Mouse (Mus musculus) neural tube, embryonic 14.5 days (tissue): Measurements from ENCODE around the gene Cebpg. TPM values are rescaled to one million over a fixed set of nuclear protein-coding genes. Genes with fewer than 3 reads are reported as not detected.

Experiments
- ATAC-seq: fragments of 200-750 bp; cut with Nextera tagmentation; 2 replicates; pipeline ENCODE4 v1.8.0; 2017; ENCODE audit warnings: low read depth, mild to moderate bottlenecking, moderate TSS enrichment, moderate library complexity
- H3K27ac ChIP-seq: fragments of 300-500 bp; sonication (generic); 2 replicates; pipeline ENCODE4 v1.5.1; 2014; ENCODE audit warnings: low read depth, mild to moderate bottlenecking, control low read depth, low read length, moderate library complexity, mixed read lengths
- H3K27me3 ChIP-seq: fragments of 300-500 bp; sonication (generic); 2 replicates; pipeline ENCODE4 v1.6.1; 2014; ENCODE audit warnings: low read length; ENCODE audit not compliant: control insufficient read depth, insufficient read depth
- H3K36me3 ChIP-seq: fragments of 300-500 bp; sonication (generic); 2 replicates; pipeline ENCODE4 v1.6.1; 2014; ENCODE audit warnings: low read length, mixed read lengths; ENCODE audit not compliant: control insufficient read depth, insufficient read depth
- H3K4me1 ChIP-seq: fragments of 300-500 bp; sonication (generic); 2 replicates; pipeline ENCODE4 v1.6.1; 2014; ENCODE audit warnings: low read length; ENCODE audit not compliant: control insufficient read depth, insufficient read depth
- H3K4me2 ChIP-seq: fragments of 300-500 bp; sonication (generic); 2 replicates; pipeline ENCODE4 v1.6.1; 2014; ENCODE audit warnings: mild to moderate bottlenecking, low read depth, low read length, control low read depth
- H3K4me3 ChIP-seq: fragments of 300-500 bp; sonication (generic); 2 replicates; pipeline ENCODE4 v1.5.1; 2014; ENCODE audit warnings: low read depth, low read length, control low read depth, mixed read lengths
- H3K9ac ChIP-seq: fragments of 300-500 bp; sonication (generic); replicated peaks from 2 replicates; pipeline ENCODE4 v1.6.1; 2014; ENCODE audit warnings: low read depth, mild to moderate bottlenecking, control low read depth, low read length, mixed read lengths
- H3K9me3 ChIP-seq: fragments of 300-500 bp; sonication (generic); 2 replicates; pipeline ENCODE4 v1.6.1; 2016; ENCODE audit warnings: low read length; ENCODE audit not compliant: control insufficient read depth
- WGBS: fragments of 180-500 bp; shearing (Covaris S2); extraction: QIAGEN DNeasy Blood & Tissue Kit; methylation state at CpG from one replicate; pipeline ENCODE4 v1.1.7; 2014; 5-methylcytosine and 5-hydroxymethylcytosine counted together
- polyA plus RNA-seq: library from polyadenylated mRNA; unstranded; fragments of >200 nt; fragmentation: Nextera tagmentation; extraction: Ambion mirVana; gene quantifications from 2 replicates; pipeline ENCODE4 v1.2.1, GENCODE M21; 2014

Gene Cebpg
- polyA plus RNA-seq, 1 experiment from 2014 or later = 27.2 TPM

GRCm38 (mm10) chr7:35055619-35056435 lies 546 bp downstream of the Cebpg start:
- Histone ChIP-seq H3K9me3 (no peaks in the 10 kb centered on the region), H3K9ac (peak overlapping the region; percentile 94), H3K4me3 (peak overlapping the region; percentile 85), H3K4me1 (peaks cover 19% of the 10 kb centered on the region), H3K27ac (peak overlapping the region; percentile 90), H3K36me3 (no peaks in the 10 kb centered on the region), H3K4me2 (peak overlapping the region; percentile 92), H3K27me3 (no peaks in the 10 kb centered on the region; the same call in 1 of the 2 replicates)
- ATAC-seq = peak; percentile 89
- under 1% methylated on average over 71 of the region's 77 CpGs for WGBS

DNA sequence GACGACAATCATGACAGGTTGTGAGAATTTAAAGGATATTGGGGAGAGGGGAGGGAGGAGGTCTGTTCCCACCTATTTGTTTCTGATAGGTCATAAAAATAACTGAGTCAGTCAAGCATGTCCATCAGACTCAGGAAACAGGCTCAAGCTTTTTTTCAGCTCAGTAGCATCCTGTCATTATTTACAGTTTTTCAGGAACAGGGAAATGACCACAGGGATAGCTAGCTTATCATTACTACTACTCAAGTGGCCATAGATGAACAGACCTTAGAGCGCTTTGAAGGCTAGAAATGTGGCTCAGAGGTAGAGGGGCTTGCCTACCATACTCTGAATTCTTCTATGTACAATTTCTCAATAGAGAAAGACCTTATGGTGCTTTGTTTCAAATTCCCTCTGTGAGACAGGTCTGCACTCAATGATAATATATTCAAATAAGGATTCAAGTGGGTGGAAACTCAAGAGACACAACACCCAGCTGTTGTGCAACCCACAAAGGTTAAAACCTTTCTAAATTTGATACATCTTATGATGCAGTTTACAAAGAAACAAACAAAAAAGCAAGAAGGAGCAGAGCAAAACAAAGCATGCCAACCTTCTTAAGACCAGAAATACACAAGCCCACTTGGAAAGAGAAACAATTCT lies 1.3 kb downstream of the Cebpg start:
- no peaks in the 10 kb centered on the region; the same call in 1 of the 2 replicates for H3K36me3 ChIP-seq
- H3K4me2 ChIP-seq = peak overlapping the region; percentile 92
- no peak for ATAC-seq
- no peaks in the 10 kb centered on the region for H3K9me3 ChIP-seq
- peak overlapping the region; percentile 94 for H3K9ac ChIP-seq
- 35% methylated on average over 2 of the region's 2 CpGs for WGBS
- no peak overlapping the region for H3K27ac ChIP-seq
- peak overlapping the region; percentile 85 for H3K4me3 ChIP-seq
- no peaks in the 10 kb centered on the region; the same call in 1 of the 2 replicates for H3K27me3 ChIP-seq
- H3K4me1 ChIP-seq = peaks cover 19% of the 10 kb centered on the region

- no peak overlapping the region for H3K4me2 ChIP-seq
- WGBS = 91% methylated on average over 1 of the region's 1 CpGs
- ATAC-seq = no peak
Measured at GRCm38 (mm10) chr7:35054286-35054685, 2.1 kb downstream of the Cebpg start.

GRCm38 (mm10) chr7:35053161-35053560 lies 3.2 kb downstream of the Cebpg start:
- H3K9me3 ChIP-seq = no peaks in the 10 kb centered on the region
- no peak overlapping the region for H3K4me3 ChIP-seq
- H3K4me2 ChIP-seq = no peak overlapping the region
- WGBS = 92% methylated on average over 3 of the region's 3 CpGs
- no peak for ATAC-seq
- H3K4me1 ChIP-seq = peaks cover 19% of the 10 kb centered on the region
- no peaks in the 10 kb centered on the region; the same call in 1 of the 2 replicates for H3K27me3 ChIP-seq
- no peak overlapping the region for H3K9ac ChIP-seq
- H3K36me3 ChIP-seq = no peaks in the 10 kb centered on the region; the same call in 1 of the 2 replicates
- no peak overlapping the region for H3K27ac ChIP-seq

More at GRCm38 (mm10) chr7:35054286-35054685, 2.1 kb downstream of the Cebpg start:
- H3K4me3 ChIP-seq = no peak overlapping the region
- H3K4me1 ChIP-seq = peaks cover 19% of the 10 kb centered on the region
- no peak overlapping the region for H3K9ac ChIP-seq
- no peak overlapping the region for H3K27ac ChIP-seq
- H3K9me3 ChIP-seq = no peaks in the 10 kb centered on the region
- no peaks in the 10 kb centered on the region; the same call in 1 of the 2 replicates for H3K27me3 ChIP-seq
- no peaks in the 10 kb centered on the region; the same call in 1 of the 2 replicates for H3K36me3 ChIP-seq

DNA sequence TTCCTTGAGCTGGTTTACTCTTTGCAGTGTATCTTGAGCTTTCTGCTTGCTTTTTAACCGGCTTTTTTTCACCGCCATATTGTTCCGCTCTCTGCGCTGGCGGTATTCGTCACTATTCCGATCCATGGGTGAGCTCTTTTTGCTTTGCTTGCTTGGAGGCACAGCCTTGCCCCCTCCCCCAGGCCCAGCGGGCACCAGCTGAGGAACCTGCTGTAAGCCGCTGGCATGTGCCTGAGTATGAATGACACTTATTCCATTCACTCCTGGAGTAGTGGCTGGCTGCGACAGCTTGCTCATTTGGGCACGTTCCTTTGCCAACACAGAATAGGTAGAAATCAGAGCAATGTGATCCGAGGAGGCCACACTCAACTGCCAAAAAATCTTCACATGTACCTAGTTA lies 5.8 kb downstream of the Cebpg start:
- ATAC-seq = no peak
- no peak overlapping the region for H3K4me3 ChIP-seq
- no peak overlapping the region for H3K9ac ChIP-seq
- no peak overlapping the region for H3K4me2 ChIP-seq
- H3K27ac ChIP-seq = no peak overlapping the region
- no peaks in the 10 kb centered on the region for H3K9me3 ChIP-seq
- 86% methylated on average over 12 of the region's 12 CpGs for WGBS
- H3K36me3 ChIP-seq = peaks cover 10% of the 10 kb centered on the region
- no peaks in the 10 kb centered on the region for H3K27me3 ChIP-seq
- peaks cover 16% of the 10 kb centered on the region for H3K4me1 ChIP-seq

DNA sequence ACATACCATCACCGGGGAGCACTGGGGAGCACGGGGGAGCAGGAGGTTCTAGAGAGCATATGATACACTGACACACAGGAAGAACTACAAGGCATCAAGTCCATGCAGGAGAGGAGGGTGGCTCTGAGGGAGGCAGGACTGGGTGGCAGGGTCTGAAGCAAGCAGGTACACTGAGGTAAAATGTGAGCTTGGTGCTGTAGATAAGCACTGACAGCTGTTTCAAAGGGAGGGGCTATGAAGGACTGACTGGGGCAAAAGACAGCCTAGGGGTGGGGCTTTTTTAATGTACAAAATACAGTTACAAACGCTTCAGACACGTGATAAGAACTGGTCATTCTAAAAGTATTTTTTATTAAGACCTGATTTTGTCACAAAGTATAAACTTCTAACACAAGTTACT lies 10.3 kb downstream of the Cebpg start:
- no peaks in the 10 kb centered on the region for H3K27me3 ChIP-seq
- H3K4me2 ChIP-seq = no peak overlapping the region
- no peak overlapping the region for H3K9ac ChIP-seq
- no peaks in the 10 kb centered on the region for H3K9me3 ChIP-seq
- peaks cover 29% of the 10 kb centered on the region for H3K36me3 ChIP-seq
- no peak overlapping the region for H3K27ac ChIP-seq
- 96% methylated on average over 4 of the region's 4 CpGs for WGBS
- H3K4me1 ChIP-seq = no peaks in the 10 kb centered on the region; the same call in 1 of the 2 replicates
- ATAC-seq = no peak
- H3K4me3 ChIP-seq = no peak overlapping the region

- no peaks in the 10 kb centered on the region for H3K9me3 ChIP-seq
- H3K4me1 ChIP-seq = no peaks in the 10 kb centered on the region; the same call in 1 of the 2 replicates
- H3K4me3 ChIP-seq = no peak overlapping the region
- H3K27me3 ChIP-seq = no peaks in the 10 kb centered on the region
- H3K36me3 ChIP-seq = peaks cover 29% of the 10 kb centered on the region
- no peak overlapping the region for H3K9ac ChIP-seq
- ATAC-seq = no peak
- WGBS = 93% methylated on average over 2 of the region's 2 CpGs
- no peak overlapping the region for H3K4me2 ChIP-seq
- no peak overlapping the region for H3K27ac ChIP-seq
Measured at GRCm38 (mm10) chr7:35044719-35045118, 11.7 kb downstream of the Cebpg start.

GRCm38 (mm10) chr7:35043266-35043817 lies 13.0 kb downstream of the Cebpg start:
- Histone ChIP-seq H3K36me3 (peaks cover 29% of the 10 kb centered on the region), H3K4me1 (no peaks in the 10 kb centered on the region; the same call in 1 of the 2 replicates), H3K9me3 (no peaks in the 10 kb centered on the region), H3K27me3 (no peaks in the 10 kb centered on the region), H3K4me2 (no peak overlapping the region), H3K27ac (no peak overlapping the region), H3K4me3 (no peak overlapping the region), H3K9ac (no peak overlapping the region)
- ATAC-seq = no peak
- WGBS = 94% methylated on average over 10 of the region's 10 CpGs
